Mouse (Mus musculus) ovary, postnatal 14 days (tissue): ENCODE measurements around the gene Defa34.
"Not testable (repeated sequence)": the region's sequence is repeated elsewhere in the genome, so short reads cannot be mapped to it uniquely, and the experiment has no call there.

ENCODE experiments used
- DNase-seq: peaks from one replicate; pipeline ENCODE4 v3.0.0; 2022; ENCODE audit warnings: low spot score

Defa34 gene

GRCm38 (mm10) chr8:21665497-21665896 is at the start of gene Defa34:
TSS of gene Defa34 (plus strand) at chr8:21665797.
- not testable (repeated sequence) for DNase-seq

GRCm38 (mm10) chr8:21617883-21618282 is 47.7 kb upstream of the Defa34 start, which contains the start of gene Defa26:
TSS of gene Defa26 (plus strand) at chr8:21618183.
- DNase-seq: not testable (repeated sequence)

- DNase-seq: not testable (repeated sequence)
Measured at GRCm38 (mm10) chr8:21655480-21655879, 10.1 kb upstream of the Defa34 start, which contains the start of gene Defa17. TSS of gene Defa17 (plus strand) at chr8:21655780.

GRCm38 (mm10) chr8:21703545-21703944 is 37.9 kb downstream of the Defa34 start, which contains the start of gene AY761184:
TSS of gene AY761184 (minus strand) at chr8:21703645.
- DNase-seq: not testable (repeated sequence)
